Mouse (Mus musculus) liver, embryonic 14.5 days (tissue): Measurements from ENCODE around the gene Ptpn20.

Source experiments
- CTCF ChIP-seq: IDR thresholded peaks from 2 replicates; pipeline ENCODE4 v1.5.1; 2016; ENCODE audit warnings: antibody characterized with exemption, low read depth, control low read depth
- EP300 ChIP-seq: IDR thresholded peaks from 2 replicates; pipeline ENCODE4 v1.6.1; 2016; ENCODE audit warnings: antibody characterized with exemption, low read depth

GRCm38 (mm10) chr14:33570737-33571136, 18.3 kb upstream of the Ptpn20 start:
- no peak for TF ChIP-seq EP300
- no peak for TF ChIP-seq CTCF
